Mouse (Mus musculus) stomach, postnatal 0 days (tissue): ENCODE data around the gene Tbc1d19.

Source experiments
- CTCF ChIP-seq: IDR thresholded peaks from 2 replicates; pipeline ENCODE4 v1.5.1; 2016; ENCODE audit warnings: antibody characterized with exemption, low read depth, mild to moderate bottlenecking, moderate library complexity
- EP300 ChIP-seq: optimal IDR thresholded peaks from 2 replicates; pipeline ENCODE3; 2016; ENCODE audit warnings: antibody characterized with exemption

DNA sequence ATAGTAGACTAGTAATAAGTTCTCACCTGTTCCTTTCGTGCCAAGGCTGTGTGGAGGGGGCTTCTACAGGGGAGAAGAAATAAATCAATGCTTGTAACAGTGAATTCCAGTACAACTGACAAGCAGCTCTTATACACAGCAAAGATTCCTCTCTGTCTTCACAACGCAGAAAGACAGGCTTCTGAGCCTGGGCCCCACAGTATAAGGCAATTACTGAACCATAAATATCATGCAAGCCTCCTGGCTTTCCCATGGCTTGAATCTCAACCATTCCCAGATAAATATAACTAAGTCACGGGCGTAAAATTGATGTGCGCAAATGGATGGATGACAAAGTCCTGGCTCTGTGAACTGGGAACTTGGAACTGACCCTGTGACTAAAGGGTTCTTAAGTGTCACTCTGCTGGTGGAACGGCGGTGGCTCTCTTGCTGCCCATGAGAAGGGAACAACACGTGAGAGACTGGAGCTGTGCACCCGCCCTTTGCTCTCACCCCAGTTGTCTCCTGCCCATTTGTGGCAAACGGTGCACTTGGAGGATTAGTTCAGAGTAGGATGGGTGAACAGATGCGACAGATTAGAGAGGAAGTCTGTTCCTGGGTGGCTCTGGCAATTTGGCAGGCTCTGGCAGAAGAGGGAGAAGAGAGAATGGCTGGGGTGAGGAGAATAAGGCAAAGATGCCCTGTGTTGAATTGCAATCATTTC lies 132.1 kb downstream of the Tbc1d19 start:
- no peak for TF ChIP-seq CTCF
- no peak for TF ChIP-seq EP300
